Mouse (Mus musculus): ENCODE data around the gene Retn.

Gene Retn

DNA sequence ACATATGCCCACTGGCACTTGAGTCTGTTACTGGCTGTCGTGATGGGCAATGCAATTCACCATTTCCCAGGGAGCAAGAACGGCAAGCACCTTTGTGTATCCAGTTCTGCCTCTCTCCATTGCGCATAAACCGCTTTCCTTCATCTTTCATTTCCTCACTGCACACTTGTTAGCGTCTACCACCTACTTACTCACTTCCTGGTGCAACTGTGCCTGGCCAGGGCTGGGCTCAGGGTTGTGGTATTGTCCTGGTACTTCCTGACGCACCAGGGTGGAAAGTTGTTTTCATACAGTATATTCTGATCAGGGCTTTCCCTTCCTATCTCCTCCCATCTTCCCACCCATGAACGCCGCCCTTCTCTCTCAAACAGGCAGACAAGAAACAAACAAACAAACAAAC, 5.3 kb downstream of the Retn start:
- DNase-seq (ENCODE audit: low read depth, low spot score), result no peak

DNA sequence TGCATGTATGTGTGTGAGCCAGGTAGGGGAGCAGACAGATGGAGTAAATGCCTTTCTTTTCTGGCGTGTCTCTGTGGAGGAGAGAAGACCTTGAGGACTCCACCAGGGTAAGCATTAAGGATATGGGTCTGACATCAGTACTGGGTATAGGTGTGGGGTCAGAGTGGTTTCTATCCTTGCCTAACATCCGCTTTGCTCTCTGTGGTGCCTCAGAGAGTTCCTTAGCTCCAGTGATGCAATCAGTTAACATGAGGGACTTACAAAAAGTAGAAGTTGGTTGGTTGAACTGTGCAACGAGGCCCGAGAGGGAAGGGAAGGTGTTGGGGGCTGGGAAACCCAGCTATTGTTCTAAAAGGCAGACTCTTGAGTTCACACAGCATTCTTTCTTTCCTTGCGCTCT, 8.8 kb downstream of the Retn start:
- no peak for DNase-seq (ENCODE audit: low read depth, low spot score)

DNA sequence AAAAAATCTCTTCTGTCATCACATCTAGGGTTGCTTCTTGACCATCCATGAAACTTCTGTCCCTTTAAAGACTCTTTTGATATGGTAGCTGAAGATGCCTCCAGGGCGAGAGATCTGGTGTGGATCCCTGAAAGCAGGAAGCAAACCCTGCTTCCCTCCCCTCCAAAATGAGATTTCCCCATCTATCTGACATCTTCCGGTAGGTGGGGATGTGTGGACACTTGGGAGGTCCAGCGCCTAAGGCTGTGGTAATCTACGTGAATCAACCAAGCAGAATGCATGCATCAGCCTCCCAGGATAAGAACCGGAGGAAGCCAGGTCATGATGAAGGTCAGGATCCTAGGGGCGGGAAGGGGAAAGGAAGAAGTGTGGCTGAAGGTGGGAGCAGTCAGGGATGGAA, 9.9 kb downstream of the Retn start, which contains the start of gene Mcemp1:
Gene Mcemp1, plus strand, starts transcription at position 248 of the 400 bp plus-strand sequence.
- DNase-seq (ENCODE audit: low read depth, low spot score), result no peak

DNA sequence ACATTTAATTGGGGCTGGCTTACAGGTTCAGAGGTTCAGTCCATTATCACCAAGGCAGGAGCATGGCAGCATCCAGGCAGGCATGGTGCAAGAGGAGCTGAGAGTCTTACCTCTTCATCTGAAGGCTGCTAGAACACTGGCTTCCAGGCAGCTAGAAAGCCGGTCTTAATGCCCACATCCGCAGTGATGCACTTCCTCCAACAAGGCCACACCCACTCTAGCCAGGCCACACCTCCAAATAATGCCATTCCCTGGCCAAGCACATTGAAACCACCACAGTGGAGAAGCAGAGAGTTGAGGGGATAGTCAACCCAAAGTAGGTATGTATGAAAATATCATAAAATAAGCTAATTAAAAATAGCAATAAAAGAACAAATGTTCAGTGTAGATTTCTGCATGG, 14.8 kb downstream of the Retn start:
- peak; percentile 65 for DNase-seq (ENCODE audit: low read depth, low spot score)

DNA sequence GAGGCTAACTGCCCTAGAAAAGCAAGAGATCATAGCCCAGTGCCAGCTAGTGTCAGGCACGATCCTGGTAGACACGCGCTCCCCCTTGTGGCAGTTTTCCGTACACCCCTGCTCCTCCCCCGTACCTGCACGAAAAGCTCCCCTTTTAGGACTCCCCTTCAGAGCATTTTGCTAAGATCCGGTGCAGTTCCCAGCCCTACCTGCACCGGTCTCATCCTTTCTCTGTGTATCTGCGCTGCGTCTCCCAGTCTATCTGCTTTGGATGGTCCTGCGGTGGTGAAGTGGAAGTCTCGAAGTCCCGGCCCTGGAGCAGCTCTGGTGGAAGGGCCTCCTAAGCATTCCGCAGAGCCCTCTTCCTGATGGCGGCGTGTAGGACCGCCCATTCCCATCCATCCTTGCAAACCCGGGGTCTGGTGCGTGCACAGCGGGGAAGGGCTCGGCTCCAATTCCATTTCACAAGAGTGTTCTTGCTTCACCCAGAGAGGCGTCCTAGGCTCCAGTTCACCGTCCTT, 16.5 kb downstream of the Retn start, which contains the start of gene Fcor:
Gene Fcor, minus strand, starts transcription at position 383 of the 512 bp plus-strand sequence.
- peak; percentile 96 for DNase-seq (ENCODE audit: low read depth, low spot score)

DNA sequence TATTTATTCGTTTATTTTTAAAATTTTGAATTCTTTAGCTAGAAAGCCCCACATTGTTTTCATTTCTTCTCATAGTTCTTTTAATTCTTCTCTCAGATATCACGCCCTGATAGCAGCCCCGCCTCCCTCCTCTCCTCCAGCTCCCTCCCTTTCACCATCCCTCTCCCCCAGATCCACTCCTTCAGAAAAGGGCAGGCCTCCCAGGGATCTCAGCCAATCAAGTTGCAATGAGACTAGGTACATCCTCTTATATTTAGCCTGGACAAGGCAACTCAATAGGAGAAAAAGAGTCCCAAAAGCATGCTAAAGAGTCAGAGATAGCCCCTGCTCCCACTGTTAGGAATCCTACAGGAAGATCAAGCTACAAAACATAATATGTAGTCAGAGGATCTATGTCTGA, 19.1 kb downstream of the Retn start:
- DNase-seq (ENCODE audit: low read depth, low spot score), result no peak

DNA sequence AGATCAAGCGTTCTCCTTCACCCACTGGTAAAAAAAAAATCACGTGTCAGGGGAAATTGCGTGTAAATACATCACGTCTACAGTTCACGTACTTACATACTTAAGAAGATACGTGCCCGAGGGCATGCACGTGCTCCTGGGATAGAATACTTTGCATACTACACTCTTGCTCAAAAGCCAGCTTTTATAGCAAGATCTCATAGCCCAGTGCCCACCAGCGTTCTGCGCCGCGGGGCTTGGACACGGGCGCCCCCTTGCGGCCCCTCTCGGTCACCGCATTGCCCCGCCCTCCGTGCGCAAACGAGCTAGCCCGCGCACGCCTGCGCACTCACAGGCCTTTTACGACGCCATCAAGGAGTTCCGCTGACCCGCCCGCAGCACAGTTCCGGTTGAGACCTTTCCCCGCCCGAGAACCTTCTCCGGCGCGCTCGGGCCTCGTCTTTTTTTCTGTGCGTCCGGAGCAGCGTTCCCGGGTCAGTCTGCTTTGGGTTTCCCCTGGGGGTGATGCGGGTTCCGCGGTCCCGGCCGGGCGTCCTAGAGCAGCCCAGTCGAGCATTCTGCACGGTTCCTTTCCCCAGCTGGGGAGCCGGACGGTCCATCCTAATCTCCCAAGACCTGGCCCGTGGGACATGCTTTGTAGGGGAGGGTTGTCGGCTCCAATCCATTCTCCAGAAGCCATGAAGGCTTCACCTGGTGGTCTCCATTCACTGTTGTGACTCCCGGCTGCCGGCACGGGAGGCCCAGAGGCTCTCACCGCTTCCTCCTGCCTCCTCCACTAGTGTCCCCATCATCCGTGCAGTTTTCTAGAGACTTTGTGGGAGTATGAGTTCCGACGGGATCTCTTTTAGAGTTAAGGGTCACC, 20.8 kb downstream of the Retn start, which contains the start of gene Trappc5:
Gene Trappc5, plus strand, starts transcription at position 169 of the 862 bp plus-strand sequence.
- DNase-seq (ENCODE audit: low read depth, low spot score), result peak; percentile 98

DNA sequence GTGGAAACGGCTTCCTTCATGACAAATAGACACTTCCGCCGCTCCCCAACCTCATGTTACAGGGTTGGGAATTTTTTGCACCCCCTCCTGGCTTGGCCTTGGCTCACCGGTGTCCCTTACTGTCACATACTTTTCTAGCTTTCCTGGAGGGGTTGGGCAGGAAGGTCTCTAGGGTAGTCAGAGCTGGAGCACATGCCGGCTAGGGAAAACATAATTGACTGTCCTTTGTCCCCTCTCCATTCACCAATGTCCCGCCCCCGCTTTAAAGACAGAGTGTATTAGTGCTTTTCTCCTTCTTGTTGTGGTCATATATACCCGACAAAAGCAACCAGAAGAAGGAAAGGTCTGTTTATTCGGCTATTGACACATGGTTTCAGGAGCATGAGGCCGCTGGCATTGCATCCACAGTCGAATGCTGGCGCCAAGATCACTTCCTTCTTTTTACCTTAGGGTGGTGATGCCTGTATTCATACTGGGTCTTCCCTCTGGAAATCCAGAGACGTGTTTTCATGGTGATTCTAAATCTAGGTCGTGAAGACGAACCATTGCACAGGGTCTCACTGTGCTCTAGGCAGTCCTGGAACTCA, 21.5 kb downstream of the Retn start:
- DNase-seq (ENCODE audit: low read depth, low spot score), result no peak

DNA sequence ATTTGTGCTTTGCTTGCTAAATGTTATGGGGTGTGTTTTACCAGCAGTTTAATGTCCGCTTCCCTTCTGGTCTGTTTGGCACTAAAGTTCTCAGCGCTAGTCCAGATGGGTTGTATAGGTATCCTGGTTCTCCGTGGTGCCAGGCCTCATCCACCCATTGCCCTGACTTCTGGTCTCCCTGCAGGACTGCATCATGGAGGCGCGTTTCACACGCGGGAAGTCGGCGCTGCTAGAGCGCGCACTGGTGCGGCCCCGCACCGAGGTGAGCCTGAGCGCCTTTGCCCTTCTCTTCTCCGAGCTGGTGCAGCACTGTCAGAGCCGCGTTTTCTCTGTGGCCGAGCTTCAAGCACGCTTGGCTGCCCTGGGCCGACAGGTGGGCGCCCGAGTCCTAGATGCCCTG, 23.3 kb downstream of the Retn start:
- peak; percentile 51 for DNase-seq (ENCODE audit: low read depth, low spot score)

DNA sequence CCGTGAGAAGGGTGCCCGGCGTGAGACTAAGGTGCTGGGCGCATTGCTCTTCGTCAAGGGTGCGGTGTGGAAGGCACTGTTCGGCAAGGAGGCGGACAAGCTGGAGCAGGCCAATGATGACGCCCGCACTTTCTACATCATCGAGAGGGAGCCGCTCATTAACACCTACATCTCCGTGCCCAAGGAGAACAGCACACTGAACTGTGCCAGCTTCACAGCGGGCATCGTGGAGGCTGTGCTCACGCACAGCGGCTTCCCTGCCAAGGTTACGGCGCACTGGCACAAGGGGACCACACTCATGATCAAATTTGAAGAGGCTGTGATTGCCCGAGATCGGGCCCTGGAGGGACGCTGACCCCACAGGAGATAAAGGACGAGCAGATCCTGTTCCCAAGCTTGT, 23.7 kb downstream of the Retn start:
- no peak for DNase-seq (ENCODE audit: low read depth, low spot score)

DNA sequence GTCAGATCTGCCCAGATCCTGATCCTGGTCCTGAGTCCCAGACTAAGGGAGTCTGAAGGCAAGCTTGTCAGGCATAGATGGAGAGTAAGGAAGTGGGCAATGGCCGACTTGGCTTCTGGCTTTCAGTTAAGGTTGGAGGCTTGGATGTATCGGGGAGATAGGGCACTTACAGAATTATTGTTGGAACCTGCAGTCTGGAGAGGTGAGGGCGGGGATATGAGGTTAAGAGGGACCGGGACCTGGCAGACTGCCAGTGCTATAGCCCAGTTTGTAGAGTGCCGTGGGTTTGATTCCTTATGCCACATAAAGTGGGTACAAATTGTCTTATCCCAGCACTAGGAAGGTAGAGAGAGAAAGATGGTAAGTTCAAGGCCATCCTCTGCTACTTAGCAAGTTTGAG, 24.1 kb downstream of the Retn start:
- DNase-seq (ENCODE audit: low read depth, low spot score), result no peak

DNA sequence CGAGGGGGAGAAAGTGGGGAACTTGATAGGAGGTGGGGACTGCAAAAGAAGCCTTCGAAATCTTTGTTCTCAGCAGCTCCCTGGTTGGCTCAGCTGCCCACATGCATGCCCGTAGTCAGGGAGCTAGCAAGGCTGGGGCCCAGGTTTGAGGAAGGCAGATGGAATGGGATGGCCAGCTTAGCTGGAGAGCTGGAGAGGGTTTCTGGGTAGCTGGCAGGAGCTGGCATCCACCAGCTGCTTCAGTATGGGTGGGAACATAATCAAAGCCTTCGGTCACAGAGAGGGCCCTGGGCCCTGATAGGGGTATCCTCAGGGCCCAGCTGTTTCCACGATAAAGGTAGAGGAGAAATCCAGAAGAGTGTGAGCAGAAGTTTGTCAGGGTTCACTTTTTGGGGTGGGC, 26.9 kb downstream of the Retn start:
- no peak for DNase-seq (ENCODE audit: low read depth, low spot score)

DNA sequence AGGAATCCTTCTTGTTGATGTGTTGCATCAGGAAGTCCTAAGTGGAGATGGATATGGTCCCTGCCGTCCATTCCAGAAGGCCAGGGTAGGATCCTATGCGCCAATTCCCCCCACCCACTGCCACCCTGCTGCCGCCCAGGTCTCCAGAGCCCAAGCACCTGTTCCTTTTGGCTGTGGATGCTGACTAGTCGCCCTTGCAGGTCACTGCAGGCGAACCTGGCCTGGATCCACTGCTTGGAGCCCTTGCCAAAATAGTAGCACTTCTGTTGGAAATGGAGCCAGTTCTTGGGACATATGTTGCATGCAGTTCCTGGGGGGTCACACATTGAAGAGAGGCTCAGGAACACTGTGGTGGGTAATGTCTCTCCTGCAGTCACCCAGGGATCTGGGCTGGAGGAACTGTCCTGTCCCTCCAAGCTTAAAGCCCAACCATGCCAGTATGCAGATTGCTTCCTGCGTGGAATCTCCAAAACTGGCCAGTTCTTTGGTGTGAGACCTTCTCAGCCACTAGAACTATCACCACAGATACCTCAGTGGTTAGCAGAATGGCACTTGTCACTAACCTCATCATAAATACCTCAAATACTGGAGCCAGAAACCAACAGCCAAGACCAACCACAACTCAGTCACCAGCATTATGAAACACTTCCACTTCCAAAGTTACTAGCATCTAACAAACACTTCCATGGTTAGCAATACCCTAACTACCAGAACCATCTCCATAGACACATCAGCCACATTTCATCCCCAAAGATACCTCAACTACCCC, 28.0 kb downstream of the Retn start:
- DNase-seq (ENCODE audit: low read depth, low spot score), result no peak

DNA sequence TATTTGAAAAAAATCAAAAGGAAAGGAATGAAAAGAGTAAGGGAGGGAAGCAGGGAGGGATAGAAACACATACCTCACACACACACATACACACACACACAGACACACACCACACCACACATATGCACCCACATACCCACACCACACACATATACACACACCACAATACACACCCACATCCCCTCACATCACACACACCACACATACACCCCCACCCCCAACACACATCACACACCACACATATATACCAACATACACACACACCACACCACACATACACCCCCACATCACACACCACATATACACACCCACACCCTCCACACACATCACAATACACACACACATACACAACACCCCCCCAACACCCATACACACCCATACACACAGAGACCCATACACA, 29.0 kb downstream of the Retn start:
- DNase-seq (ENCODE audit: low read depth, low spot score), result no peak

DNA sequence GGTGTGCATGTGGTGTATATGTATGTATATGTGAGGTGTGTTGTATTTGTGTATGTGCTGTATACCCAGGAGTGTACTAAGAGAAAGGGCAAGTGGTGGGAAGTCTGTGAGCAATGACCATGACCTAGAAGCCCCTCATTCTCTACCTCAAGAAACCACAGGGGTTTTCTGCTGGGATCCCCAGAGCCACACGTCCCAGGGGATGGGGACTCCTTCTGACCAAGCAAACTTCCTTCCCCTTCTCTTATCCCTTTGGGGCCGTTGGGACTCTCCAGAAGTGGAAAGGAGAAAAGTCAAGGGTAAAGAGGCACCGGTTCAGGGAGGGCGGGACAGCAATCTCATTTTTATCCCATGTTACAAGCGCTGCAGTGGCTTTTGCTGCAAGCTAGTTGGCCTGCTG, 29.9 kb downstream of the Retn start:
- DNase-seq (ENCODE audit: low read depth, low spot score), result no peak

DNA sequence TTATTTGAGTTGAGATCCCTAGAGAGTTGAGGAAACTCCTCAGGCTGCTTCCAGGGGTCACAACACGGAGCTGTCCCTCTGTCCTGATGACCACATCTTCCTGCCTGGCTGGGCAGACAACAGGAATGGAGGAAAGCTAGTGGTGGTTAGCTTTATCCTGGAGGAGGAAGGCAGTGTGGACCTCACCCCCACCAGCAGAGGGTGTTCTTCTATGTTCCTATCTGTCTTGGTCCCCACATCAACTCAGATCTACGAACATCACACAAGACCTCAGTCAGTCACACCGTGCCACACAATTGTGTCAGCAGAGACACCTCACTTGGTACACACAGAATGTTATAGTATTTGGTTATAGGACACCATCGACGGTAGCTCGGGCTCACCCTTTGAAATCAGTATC, 32.0 kb downstream of the Retn start:
- DNase-seq (ENCODE audit: low read depth, low spot score), result no peak

DNA sequence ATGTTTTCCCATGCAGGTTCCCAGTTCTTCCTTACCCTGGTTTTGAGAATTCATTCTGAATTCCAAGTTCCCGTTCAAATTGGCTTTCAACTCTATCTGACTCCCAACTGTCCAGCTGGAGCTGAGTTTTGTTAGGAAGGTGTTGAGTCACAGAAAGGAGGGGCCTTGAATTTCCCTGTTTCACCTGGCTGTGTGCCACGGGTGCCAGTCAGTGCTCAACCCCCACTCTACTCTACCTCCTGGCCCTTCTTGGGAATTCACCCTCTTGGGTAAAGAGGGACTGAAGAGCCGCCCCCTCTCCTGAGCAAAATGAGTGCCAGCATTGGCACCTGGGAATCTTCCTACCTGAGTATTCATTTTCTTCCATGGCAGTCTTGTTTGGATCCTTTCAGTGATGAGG, 35.2 kb downstream of the Retn start:
- no peak for DNase-seq (ENCODE audit: low read depth, low spot score)

DNA sequence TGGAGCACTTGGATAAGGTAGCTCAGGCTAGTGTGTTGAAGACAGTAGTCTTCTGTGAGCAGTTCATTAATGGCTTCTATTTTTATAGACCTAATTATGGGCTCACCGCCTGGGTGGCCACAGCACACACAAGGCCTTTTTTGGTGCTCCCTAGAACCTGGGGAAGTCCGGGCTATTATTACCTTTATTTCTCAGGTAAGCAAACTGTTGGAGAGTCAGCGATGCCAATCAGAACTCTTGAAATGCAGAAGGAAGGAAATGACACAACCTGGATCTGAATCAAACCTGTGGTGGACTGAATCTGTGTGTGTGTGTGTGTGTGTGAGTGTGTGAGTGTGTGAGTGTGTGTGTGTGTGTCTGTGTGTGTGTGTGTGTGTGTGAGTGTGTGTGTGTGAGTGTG, 38.6 kb downstream of the Retn start, which contains the start of gene Fcer2a:
Gene Fcer2a, minus strand, starts transcription at position 55 of the 400 bp plus-strand sequence.
- no peak for DNase-seq (ENCODE audit: low read depth, low spot score)

DNA sequence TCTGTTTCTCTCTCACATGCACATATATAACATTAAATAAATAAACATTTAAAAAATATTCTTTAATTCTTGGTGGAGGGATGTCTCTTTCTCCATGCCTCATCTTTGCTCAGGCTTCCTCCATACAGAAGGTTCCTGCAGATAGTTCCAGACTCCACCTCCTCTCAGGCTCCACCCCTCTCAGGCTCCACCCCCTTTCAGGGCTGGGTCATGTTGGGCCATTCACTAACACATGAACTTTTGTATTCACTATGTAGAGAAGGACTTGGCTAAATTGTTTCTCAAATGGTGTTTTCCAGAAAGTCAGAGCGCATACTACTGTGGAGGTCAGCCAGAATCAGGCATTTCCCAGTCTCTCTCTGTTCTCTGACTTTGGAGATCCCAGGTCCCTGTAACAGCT, 45.9 kb downstream of the Retn start:
- DNase-seq (ENCODE audit: low read depth, low spot score), result no peak

DNA sequence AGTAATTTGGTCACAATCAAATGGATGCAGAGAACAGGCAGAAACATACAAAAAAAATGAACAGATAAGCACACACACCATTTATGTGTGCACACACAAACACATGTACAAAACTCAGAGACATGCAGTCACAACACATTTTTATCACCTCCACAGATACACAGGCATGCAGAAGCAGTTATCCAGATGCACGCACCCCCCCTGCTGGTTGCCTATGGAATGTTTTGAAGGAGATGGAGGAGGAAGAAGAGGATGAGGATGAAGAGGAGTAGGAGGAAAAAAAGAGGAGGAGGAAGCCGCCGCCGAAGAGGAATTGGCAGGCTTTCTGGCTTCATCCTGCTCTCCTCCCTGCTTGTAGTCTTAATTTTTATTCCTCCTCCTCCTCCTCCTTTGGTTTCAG, 50.1 kb downstream of the Retn start:
- no peak for DNase-seq (ENCODE audit: low read depth, low spot score)

DNA sequence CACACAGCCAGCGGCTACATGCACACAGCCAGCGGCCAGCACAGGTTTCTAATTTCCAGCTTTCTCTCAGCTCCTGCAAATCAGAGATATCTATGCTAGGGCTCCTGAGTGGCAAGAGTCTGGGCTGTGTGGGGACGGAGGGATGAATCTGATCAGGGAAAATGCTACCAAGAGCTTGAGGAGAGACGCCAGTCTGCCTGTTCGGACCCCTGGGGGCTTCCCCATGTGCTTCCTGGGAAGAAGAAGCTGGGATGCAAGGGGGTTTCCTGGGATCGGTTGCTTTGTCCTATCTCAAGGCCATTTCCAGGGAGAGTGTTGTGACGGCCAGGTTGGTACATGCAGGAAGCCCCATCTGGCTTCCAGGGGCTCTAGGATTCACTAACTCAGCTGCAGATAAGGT, 52.0 kb downstream of the Retn start:
- no peak for DNase-seq (ENCODE audit: low read depth, low spot score)
